Mouse (Mus musculus): ENCODE results near the gene Phf7.
A peak's percentile ranks its signal among the peaks of the same experiment; 100 is the strongest.

Phf7 gene

DNA sequence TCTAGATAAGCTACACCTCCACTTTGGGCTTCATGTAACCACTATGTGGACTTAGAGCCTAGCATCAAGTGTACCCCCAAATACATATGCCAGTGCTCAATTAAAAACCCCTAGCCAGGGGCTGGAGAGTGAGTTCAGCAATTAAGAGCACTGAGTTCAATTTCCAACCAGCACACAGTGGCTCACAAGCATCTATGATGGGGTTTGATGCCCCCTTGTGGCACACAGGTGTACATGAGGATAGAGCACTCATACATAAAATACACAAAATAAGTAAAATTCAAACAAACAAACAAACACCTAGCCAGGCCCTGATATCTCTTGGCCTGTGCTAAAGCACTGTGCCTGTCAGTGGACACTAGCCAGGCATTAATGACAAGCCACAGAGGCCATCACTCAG is 55.1 kb downstream of the Phf7 start:
- peak in 1 of 2 experiments; percentile 44 for DNase-seq

DNA sequence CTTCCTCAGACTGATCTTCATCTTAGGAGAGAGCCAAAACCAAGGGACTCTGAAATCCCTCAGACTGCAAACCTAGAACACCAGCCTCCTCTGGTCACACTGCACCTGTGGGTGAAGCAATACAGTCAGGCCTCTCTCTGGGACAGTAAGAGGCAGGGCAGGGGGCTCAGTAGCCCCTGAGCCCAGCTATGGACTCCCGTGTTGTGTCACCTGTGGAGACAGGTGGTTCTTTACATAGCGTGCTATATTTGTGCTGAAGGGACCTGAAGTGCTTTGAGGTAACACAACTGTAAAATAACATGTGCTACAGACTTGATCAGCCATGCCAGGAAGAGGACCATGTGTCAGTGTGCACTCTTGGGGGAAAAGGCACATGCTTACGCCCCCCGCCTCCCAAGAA is 55.6 kb downstream of the Phf7 start:
- DNase-seq = no peak

DNA sequence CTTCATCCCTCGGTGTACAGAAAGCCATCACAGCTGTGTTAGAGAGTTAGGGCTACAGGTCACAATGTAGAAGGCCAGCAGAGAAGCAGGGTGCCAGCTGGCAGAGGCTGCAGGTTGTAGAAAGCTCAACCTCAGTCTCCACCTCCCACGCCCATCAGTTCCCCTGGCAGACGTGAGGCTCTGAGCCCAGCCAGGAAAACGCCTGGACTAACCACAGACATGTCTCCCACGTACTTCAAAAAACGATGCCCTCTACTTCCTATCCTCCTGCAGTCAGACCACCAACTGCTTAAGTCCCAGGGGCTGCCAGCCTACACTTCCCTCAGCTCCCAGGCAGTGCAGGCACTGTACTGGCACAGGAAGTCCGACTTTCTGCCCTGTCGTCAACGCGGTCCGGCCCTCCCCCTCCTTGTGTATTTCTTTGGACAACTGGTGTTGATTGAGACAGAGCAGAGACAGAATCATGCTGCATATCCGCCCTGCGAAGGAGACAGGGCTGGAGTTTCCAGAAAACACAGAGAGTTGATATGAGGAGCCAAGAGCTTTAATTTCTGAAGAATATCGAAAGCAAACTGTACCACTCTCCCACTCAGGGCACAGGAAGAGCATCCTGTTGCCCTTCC is 56.1 kb downstream of the Phf7 start:
- peak; percentile 64 to 74 for DNase-seq

DNA sequence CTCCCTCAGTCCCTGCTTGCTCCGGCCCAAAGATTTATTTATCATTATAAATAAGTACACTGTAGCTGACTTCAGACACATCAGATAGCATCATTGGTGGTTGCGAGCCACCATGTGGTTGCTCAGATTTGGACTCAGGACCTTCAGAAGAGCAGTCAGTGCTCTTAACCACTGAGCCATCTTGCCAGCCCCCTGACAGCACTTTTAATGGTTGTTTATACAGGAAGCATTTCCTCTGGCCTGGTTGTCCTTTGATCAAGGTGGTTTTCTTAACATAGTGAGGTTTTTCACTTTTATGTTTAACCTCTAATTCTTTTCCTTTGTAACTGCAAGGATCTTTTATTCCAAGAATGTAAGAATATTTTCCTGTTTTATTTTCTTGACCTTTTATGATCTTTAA is 56.7 kb downstream of the Phf7 start:
- DNase-seq = no peak

DNA sequence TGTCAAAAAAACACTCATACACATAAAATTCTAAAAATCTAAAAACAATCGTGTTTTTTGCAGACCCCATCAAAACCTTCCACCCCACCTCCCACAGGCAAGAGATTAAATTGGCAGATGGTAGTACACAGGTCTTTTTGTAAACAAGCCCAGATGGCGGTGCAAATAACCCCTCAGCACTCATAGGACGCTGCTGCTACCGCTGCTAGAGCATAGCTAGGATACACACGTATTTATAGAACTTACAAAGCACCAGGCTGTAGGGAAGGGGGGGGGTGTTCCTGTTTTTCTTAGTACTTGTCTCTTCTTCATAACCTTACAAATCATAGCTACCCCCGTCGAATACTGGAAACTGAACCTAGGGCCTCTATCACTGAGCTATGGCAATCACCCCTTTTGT is 57.3 kb downstream of the Phf7 start:
- no peak for DNase-seq

DNA sequence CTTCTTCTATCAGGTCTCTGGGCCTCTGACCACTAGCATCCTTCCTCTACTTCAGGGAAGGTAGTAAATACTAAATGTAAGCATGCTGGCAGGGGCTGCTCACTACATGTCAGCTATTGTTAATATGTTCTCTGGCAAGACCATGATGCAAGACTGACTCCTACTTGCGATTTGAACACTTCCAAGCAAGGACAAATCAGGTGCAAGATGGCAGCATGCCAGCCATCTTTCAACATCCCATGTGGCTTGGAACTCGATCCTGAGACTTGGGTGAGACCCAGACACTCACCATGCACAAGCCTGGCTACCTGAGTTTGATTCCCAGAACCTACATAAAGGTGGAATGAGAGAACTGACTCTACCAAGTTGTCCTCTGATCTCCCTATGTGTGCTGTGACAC is 59.2 kb downstream of the Phf7 start:
- DNase-seq = no peak

DNA sequence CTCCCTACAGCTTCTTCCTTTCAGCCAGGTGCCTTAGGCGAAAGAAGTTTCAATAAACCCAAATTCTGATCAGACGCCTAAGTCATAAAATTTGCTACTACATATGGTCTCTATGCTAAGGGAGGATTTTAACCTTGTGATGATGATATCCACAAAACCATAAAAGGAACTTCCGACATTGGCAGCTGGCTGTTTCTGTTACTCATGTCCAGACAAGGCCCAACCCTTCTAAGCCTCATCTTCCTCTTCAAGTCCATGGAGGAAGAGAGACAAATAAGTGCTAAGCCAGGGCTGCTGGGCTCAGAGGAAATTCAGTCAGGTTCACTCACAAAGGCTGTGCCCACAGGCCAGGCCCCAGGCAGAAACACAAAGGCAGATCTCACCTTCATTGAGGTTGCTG is 61.8 kb downstream of the Phf7 start:
- no peak for DNase-seq

DNA sequence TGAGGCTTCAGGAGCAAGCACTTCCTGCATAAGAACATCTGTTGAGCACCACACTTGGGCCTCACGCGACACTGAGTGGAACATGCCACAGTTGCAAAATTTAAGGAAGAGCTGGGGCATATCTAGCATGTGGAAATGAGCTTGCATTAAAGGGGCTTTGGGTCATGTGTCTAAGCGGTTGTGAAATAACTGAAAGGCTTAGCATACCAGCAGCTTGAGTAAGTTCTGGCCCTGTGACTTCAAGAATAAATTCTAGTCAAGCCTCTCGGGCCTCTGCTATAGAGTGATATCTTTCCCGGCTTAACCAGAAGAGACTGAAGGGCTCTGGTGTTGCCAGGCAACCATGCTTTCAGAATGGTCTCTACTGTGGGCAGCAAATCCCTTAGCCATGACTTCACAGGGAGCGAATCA is 62.3 kb downstream of the Phf7 start:
- DNase-seq = peak in 1 of 2 experiments; percentile 32
